Mouse (Mus musculus): Measurements from ENCODE around the gene Sp100. TPM values are rescaled to one million over a fixed set of nuclear protein-coding genes. Genes with fewer than 3 reads are reported as not detected.

The Sp100 gene
- total RNA-seq, 2 experiments from 2014 or later, result 0.42 to 0.50 TPM

DNA sequence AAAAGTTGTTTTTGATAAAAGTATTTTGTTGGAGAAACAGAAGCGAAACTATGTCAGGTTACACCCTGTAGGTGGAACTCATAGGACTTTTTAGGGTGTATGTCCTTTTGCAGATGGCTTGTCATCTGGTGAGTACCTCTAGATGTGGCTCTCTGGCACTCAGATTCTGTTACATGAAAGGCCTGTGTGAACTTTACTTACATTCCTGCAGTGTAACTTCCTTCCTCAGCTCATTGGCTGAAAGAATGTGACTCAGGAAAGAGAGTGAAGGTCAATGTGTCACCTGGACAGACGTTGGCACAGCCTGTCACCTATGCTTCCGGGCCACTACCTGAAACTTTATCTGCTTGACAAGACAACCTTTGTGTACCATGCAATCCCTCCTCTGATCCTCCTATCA is 94.8 kb downstream of the Sp100 start:
- DNase-seq (ENCODE audit: low spot score in 2 of 2), result no peak

GRCm38 (mm10) chr1:85746511-85746910 is 96.7 kb downstream of the Sp100 start:
- no peak for DNase-seq (ENCODE audit: low spot score in 2 of 2)

DNA sequence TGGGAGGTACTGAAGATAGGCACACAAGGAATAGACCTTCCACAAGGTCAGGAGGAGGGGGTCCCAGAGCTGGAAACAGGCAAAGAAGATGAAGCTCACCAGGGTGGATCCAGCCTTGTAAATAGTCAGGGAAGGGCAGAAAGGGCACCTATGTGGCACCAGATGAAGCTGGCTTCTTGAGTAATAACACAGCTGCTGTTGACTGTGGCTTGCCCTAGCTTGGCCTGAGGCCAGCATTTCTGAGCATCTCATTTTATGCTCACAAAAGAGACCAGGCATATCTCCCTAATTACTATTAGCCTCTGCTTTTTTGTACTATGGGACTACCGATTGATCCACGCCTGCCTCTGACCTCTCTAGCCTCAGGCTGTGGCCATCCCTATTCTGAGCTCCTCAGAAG is 100.0 kb downstream of the Sp100 start:
- DNase-seq (ENCODE audit: low spot score in 2 of 2), result no peak

- DNase-seq (ENCODE audit: low spot score in 2 of 2), result no peak
Measured at GRCm38 (mm10) chr1:85750650-85751049, 100.9 kb downstream of the Sp100 start.

- DNase-seq (ENCODE audit: low spot score in 2 of 2), result peak in 1 of 2 experiments; percentile 13
Measured at GRCm38 (mm10) chr1:85751494-85751893, 101.7 kb downstream of the Sp100 start.

DNA sequence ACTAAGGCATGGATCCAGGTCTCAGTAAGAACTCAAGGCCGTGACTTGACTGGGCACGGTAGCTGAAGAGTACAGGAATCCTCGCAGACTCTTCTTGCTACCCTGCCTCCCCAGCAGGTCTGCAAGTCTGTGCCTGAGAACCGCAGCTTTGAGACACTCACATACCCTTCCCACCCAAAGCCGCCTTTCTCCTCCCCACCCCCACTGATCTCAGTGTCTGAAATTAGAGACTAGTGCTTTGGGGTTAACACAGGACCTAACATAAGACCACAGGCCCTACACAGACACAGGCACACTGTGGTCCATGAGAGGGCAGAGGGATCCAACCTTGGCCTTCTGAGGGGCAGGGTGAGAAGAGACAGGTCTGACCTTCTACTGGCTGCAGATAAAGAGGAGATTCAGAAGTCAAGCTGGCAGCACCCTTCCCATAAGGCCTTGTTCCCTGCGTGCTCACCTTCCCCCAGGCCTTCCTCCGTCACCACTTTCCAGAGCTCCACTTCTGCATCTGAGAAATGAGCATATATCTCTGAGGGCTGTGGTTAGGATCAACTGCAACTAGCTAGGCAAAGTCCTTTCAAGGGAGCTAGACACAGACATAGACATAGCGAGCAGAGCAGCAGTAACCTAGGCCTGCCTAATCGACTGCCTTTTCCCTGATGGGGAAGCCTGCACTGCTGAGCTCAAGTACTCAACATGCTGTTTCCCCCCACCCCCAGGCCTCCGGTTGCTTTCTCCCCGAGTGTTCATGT is 102.3 kb downstream of the Sp100 start:
- DNase-seq (ENCODE audit: low spot score in 2 of 2), result no peak

DNA sequence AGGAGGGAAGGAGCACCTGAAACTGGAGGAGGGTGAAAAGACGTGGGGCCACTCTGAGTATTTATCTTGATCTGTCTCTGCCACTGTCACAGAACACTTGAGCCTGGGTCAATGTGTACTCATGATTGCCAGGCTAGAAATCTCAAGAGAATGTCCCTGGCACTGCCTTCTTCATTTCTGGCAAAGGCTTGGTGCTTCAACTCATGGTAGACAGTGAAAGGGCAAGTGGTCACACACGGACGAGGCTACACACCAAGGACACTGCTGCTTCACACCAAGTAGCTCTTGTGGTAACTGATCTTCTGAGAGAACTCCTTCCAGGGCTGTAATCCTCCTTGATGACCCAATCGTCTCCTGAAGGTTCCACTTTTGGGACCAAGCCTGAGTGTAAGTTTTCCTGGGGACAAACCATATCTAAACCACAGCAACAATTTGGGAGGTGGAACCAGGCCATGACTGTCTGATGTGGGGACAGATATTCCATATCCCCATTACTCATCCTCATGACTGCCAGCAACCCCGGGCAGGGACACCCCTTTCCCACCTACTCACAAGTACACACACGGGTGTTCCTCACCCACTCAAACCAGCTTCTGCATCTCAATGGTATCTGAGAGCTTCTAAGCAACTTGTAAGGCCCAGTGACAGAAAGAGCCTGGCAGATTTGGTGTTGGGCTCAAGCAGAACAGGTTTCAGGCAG is 107.9 kb downstream of the Sp100 start:
- DNase-seq (ENCODE audit: low spot score in 2 of 2), result no peak

DNA sequence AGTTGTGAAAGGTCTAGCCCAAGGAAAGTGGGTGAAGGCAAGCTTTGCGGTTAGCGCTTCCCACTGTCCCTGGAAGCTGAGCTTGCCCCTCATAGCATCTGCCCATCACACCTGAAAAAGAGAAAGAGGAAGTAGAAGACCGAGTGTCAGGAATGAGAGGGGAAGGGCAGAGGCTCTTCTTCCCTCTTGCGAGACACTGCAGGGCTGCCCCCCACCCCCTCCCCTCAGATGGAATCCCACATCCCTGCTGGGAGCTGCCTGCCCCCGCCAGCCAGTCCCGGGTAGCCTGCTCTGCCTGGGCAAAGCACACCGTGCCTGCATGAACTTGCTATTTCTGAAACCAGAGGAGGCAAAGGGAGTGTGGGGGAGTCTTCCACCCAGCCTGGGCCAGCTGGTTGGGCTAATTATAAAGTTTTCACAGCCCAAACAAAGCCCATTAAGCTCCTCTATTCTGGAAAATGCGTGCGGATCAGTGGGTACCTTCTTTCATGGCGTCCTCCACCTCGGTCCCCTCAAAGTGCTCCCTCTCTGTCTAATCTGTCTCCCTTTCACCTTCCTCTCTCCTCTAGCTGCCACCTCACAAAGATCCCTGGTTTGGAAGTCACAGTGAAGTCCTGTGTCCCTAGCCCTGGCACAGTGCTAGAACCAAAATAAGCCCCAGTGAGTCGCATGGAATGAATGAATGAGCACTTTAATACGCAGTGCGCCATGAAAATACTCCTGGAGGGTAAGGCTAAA is 108.6 kb downstream of the Sp100 start:
- peak in 1 of 2 experiments; percentile 14 for DNase-seq (ENCODE audit: low spot score in 2 of 2)

DNA sequence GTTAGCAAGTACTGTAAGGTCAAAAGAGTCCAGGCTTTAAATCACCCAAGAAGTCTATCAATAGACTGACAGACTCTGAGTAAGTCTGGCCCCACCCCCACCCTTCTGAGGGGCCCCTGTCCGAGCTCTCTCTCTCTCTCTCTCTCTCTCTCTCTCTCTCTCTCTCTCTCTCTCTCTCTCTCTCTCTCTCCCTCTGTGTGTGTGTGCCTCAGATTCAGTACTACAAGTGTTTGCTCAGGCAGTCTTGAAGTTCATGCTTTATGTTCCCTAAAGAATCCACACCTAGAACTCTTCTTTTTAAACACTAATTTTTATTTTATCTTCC is 109.1 kb downstream of the Sp100 start:
- no peak for DNase-seq (ENCODE audit: low spot score in 2 of 2)

Small RNA genes within 50 kb of the gene (microRNA-seq; reads per million reads assigned to microRNA genes)
- gene Mir8096, result 0.22 to 0.39 reads per million in 2 experiments

Other genes starting within 250 kb of the Sp100 start
- gene G530012D18Rik, start 74.3 kb upstream of the Sp100 start, total RNA-seq (2021), result not detected
- gene Sp110, start 51.2 kb upstream of the Sp100 start, total RNA-seq (2021), result under 1 TPM; 0.41 to 0.89 TPM
- 1 to 10 TPM; 1.2 to 1.6 TPM for gene Sp140, start 49.6 kb upstream of the Sp100 start, total RNA-seq (2021)
- under 1 TPM; 0.36 to 0.43 TPM for gene A630001G21Rik, start 128.7 kb downstream of the Sp100 start, total RNA-seq (2021)
- 100 to 1,000 TPM; 120 to 158 TPM for gene Cab39, start 143.5 kb downstream of the Sp100 start, total RNA-seq (2021)
- gene Itm2c, start 244.3 kb downstream of the Sp100 start, total RNA-seq (2021), result 100 to 1,000 TPM; 262 to 270 TPM

All from layer of hippocampus, postnatal 10 days (tissue).